Mouse (Mus musculus) intestine, embryonic 16.5 days (tissue): Measurements from ENCODE around the gene Zfp119b. TPM values are rescaled to one million over a fixed set of nuclear protein-coding genes. Genes with fewer than 3 reads are reported as not detected.

Experiments used
- ATAC-seq: fragments of 200-750 bp; cut with Nextera tagmentation; 2 replicates; pipeline ENCODE4 v1.8.0; 2017; ENCODE audit warnings: moderate TSS enrichment, moderate library complexity
- H3K27ac ChIP-seq: fragments of 300-500 bp; sonication (generic); 2 replicates; pipeline ENCODE4 v1.5.1; 2014; ENCODE audit warnings: mild to moderate bottlenecking, low read length
- H3K27me3 ChIP-seq: fragments of 300-500 bp; sonication (generic); replicated peaks from 2 replicates; pipeline ENCODE4 v1.6.1; 2014; ENCODE audit warnings: low read length, control low read depth, mixed read lengths; ENCODE audit not compliant: control insufficient read depth, insufficient read depth
- H3K36me3 ChIP-seq: fragments of 300-500 bp; sonication (generic); 2 replicates; pipeline ENCODE4 v1.6.1; 2014; ENCODE audit warnings: low read length, control low read depth; ENCODE audit not compliant: control insufficient read depth, insufficient read depth
- H3K4me1 ChIP-seq: fragments of 300-500 bp; sonication (generic); 2 replicates; pipeline ENCODE4 v1.6.1; 2014; ENCODE audit warnings: low read length, control low read depth, mixed read lengths; ENCODE audit not compliant: control insufficient read depth, insufficient read depth
- H3K4me2 ChIP-seq: fragments of 300-500 bp; sonication (generic); 2 replicates; pipeline ENCODE4 v1.6.1; 2014; ENCODE audit warnings: low read depth, low read length, control low read depth
- H3K4me3 ChIP-seq: fragments of 300-500 bp; sonication (generic); 2 replicates; pipeline ENCODE4 v1.5.1; 2014; ENCODE audit warnings: mild to moderate bottlenecking, low read length
- H3K9ac ChIP-seq: fragments of 300-500 bp; sonication (generic); 2 replicates; pipeline ENCODE4 v1.6.1; 2014; ENCODE audit warnings: low read depth, low read length
- H3K9me3 ChIP-seq: fragments of 300-500 bp; sonication (generic); 2 replicates; pipeline ENCODE4 v1.6.1; 2016; ENCODE audit warnings: low read length, control low read depth; ENCODE audit not compliant: control insufficient read depth
- WGBS: fragments of 180-500 bp; shearing (Covaris S2); extraction: QIAGEN DNeasy Blood & Tissue Kit; methylation state at CpG from one replicate; pipeline ENCODE4 v1.1.7; 2014; 5-methylcytosine and 5-hydroxymethylcytosine counted together
- polyA plus RNA-seq: library from polyadenylated mRNA; unstranded; fragments of >200 nt; fragmentation: Nextera tagmentation; extraction: Ambion mirVana; gene quantifications from 2 replicates; pipeline ENCODE4 v1.2.1, GENCODE M21; 2015

Zfp119b gene
- polyA plus RNA-seq, 1 experiment from 2014 or later: 4.4 TPM

- peak; percentile 93 for ATAC-seq
- H3K9ac ChIP-seq: peak within 1 kb of the TSS; percentile 75
- peaks cover 3% of the 10 kb centered on the region; the same call in 1 of the 2 replicates for H3K27me3 ChIP-seq
- H3K4me2 ChIP-seq: peak within 1 kb of the TSS; percentile 73
- H3K9me3 ChIP-seq: no peaks in the 10 kb centered on the region
- H3K27ac ChIP-seq: peak within 1 kb of the TSS; percentile 98
- peak within 1 kb of the TSS; percentile 68 for H3K4me3 ChIP-seq
- H3K4me1 ChIP-seq: peaks cover 31% of the 10 kb centered on the region
- under 1% methylated on average over 45 of the region's 46 CpGs for WGBS
- H3K36me3 ChIP-seq: peaks cover 5% of the 10 kb centered on the region; the same call in 1 of the 2 replicates
Observed at GRCm38 (mm10) chr17:55958918-55959728, 9.8 kb upstream of the Zfp119b start, which contains the start of gene Yju2. Gene Yju2 (plus strand): TSS chr17:55959099.

GRCm38 (mm10) chr17:55958584-55958886, 9.2 kb upstream of the Zfp119b start:
- Histone ChIP-seq H3K9ac (peak overlapping the region; percentile 75), H3K36me3 (peaks cover 5% of the 10 kb centered on the region; the same call in 1 of the 2 replicates), H3K4me3 (peak overlapping the region; percentile 68), H3K27me3 (peaks cover 3% of the 10 kb centered on the region; the same call in 1 of the 2 replicates), H3K4me2 (peak overlapping the region; percentile 56), H3K4me1 (peaks cover 31% of the 10 kb centered on the region), H3K27ac (peak overlapping the region; percentile 98), H3K9me3 (no peaks in the 10 kb centered on the region)
- ATAC-seq: no peak
- WGBS: 26% methylated on average over 2 of the region's 2 CpGs

- WGBS: 84% methylated on average over 13 of the region's 13 CpGs
- H3K9ac ChIP-seq: peak overlapping the region; percentile 75
- peaks cover 25% of the 10 kb centered on the region for H3K4me1 ChIP-seq
- no peak for ATAC-seq
- H3K4me3 ChIP-seq: peak overlapping the region; percentile 68
- H3K36me3 ChIP-seq: peaks cover 5% of the 10 kb centered on the region; the same call in 1 of the 2 replicates
- H3K27ac ChIP-seq: peak overlapping the region; percentile 98
- peak overlapping the region; percentile 56 for H3K4me2 ChIP-seq
- H3K27me3 ChIP-seq: peaks cover 3% of the 10 kb centered on the region; the same call in 1 of the 2 replicates
- no peaks in the 10 kb centered on the region for H3K9me3 ChIP-seq
Observed at GRCm38 (mm10) chr17:55957726-55958583, 8.7 kb upstream of the Zfp119b start.

- 0 out of 2 replicates have a peak overlapping the region, but pooled peaks have one; percentile 19 for H3K9ac ChIP-seq
- peaks cover 2% of the 10 kb centered on the region; the same call in 1 of the 2 replicates for H3K36me3 ChIP-seq
- H3K9me3 ChIP-seq: no peaks in the 10 kb centered on the region
- no peak; the same call in 1 of the 2 replicates for ATAC-seq
- H3K4me2 ChIP-seq: no peak overlapping the region
- WGBS: 14% methylated on average over 9 of the region's 9 CpGs
- no peak overlapping the region for H3K4me3 ChIP-seq
- H3K4me1 ChIP-seq: peaks cover 23% of the 10 kb centered on the region
- no peak overlapping the region for H3K27ac ChIP-seq
- H3K27me3 ChIP-seq: peaks cover 3% of the 10 kb centered on the region; the same call in 1 of the 2 replicates
Observed at GRCm38 (mm10) chr17:55957168-55957567, 7.9 kb upstream of the Zfp119b start.

GRCm38 (mm10) chr17:55956591-55956990, 7.3 kb upstream of the Zfp119b start:
- peak overlapping the region; percentile 59 for H3K4me3 ChIP-seq
- peak overlapping the region; percentile 68 for H3K4me2 ChIP-seq
- WGBS: 42% methylated on average over 6 of the region's 6 CpGs
- peaks cover 23% of the 10 kb centered on the region for H3K4me1 ChIP-seq
- H3K9me3 ChIP-seq: no peaks in the 10 kb centered on the region
- H3K36me3 ChIP-seq: no peaks in the 10 kb centered on the region
- no peak overlapping the region for H3K27ac ChIP-seq
- 0 out of 2 replicates have a peak overlapping the region, but pooled peaks have one; percentile 63 for H3K9ac ChIP-seq
- peaks cover 3% of the 10 kb centered on the region; the same call in 1 of the 2 replicates for H3K27me3 ChIP-seq
- no peak for ATAC-seq

GRCm38 (mm10) chr17:55956129-55956528, 6.8 kb upstream of the Zfp119b start:
- peaks cover 3% of the 10 kb centered on the region; the same call in 1 of the 2 replicates for H3K27me3 ChIP-seq
- WGBS: 1% methylated on average over 26 of the region's 26 CpGs
- peaks cover 23% of the 10 kb centered on the region for H3K4me1 ChIP-seq
- no peaks in the 10 kb centered on the region for H3K36me3 ChIP-seq
- peak overlapping the region; percentile 59 for H3K4me3 ChIP-seq
- peak overlapping the region; percentile 68 for H3K4me2 ChIP-seq
- H3K9ac ChIP-seq: peak overlapping the region; percentile 63
- H3K9me3 ChIP-seq: no peaks in the 10 kb centered on the region
- peak; percentile 41 for ATAC-seq
- H3K27ac ChIP-seq: no peak overlapping the region

- Histone ChIP-seq H3K36me3 (no peaks in the 10 kb centered on the region), H3K4me3 (no peak overlapping the region), H3K27me3 (peaks cover 3% of the 10 kb centered on the region; the same call in 1 of the 2 replicates), H3K4me1 (peaks cover 18% of the 10 kb centered on the region), H3K4me2 (no peak overlapping the region), H3K9ac (no peak overlapping the region), H3K9me3 (no peaks in the 10 kb centered on the region), H3K27ac (no peak overlapping the region)
- WGBS: 37% methylated on average over 16 of the region's 16 CpGs
- ATAC-seq: no peak
Observed at GRCm38 (mm10) chr17:55954229-55954628, 4.9 kb upstream of the Zfp119b start.

GRCm38 (mm10) chr17:55953751-55954150, 4.5 kb upstream of the Zfp119b start:
- no peak for ATAC-seq
- Histone ChIP-seq H3K4me3 (no peak overlapping the region), H3K4me2 (no peak overlapping the region), H3K9ac (no peak overlapping the region), H3K27ac (no peak overlapping the region), H3K9me3 (no peaks in the 10 kb centered on the region), H3K27me3 (peaks cover 3% of the 10 kb centered on the region; the same call in 1 of the 2 replicates), H3K4me1 (peaks cover 18% of the 10 kb centered on the region), H3K36me3 (no peaks in the 10 kb centered on the region)
- 79% methylated on average over 6 of the region's 6 CpGs for WGBS
